Mouse (Mus musculus) 3T3-L1 (cell line): ENCODE measurements at regions not wholly inside any gene's neighbourhood (a gene's known extent, or its start where the extent isn't known, plus 50 kb on each side); places are given as distances from the start of the nearest gene placed in this dataset.
A peak's percentile ranks its signal among the peaks of the same experiment; 100 is the strongest.
"Not testable (repeated sequence)": the region's sequence is repeated elsewhere in the genome, so short reads cannot be mapped to it uniquely, and the experiment has no call there.

ENCODE experiments used
- DNase-seq: peaks from one replicate; pipeline ENCODE4 v3.0.0-alpha.2; 2015; ENCODE audit warnings: low read depth, low spot score

DNA sequence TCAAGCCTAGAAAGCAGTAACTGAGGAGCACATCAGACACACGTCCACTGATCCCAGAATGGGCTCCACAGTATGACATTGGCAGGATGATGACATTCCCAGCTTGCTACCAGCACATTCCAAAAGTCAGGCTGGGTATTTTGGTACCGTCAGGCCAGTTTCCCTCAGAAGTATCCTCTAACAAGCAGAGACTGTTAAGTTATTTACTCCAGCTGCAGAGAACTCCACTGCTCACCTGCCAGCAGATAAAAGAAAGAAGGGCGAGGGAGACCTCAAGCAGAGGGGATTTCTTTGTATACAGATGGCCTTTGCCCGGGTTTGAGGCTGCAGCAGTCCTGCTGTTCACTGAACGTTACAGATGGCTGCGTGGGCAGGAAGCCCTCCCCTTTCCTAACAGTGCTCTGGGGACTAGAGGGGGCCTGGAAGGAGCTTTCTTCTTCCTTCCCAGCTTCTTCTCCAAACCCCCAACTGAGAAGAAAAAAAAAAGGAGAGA, 175.2 kb upstream of the Meox2 start:
- no peak for DNase-seq

DNA sequence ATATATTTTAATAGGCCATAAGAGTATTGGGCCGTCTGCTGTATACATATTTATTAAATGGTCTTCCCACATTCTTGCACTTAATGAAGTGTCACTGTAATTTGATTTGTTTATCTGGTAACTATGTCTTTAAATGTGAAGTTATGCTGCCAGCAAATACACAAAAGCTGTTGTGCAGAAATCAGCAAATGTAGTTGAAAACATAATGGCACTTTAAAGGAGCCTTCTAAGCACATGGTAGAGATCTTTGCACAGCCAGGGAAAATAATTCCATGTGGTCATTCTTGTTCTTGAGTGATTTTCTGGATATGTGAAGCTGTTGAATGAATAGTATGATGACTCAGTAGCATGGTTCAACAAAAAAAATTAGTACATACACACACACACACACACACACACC, 164.4 kb upstream of the Meox2 start:
- no peak for DNase-seq

DNA sequence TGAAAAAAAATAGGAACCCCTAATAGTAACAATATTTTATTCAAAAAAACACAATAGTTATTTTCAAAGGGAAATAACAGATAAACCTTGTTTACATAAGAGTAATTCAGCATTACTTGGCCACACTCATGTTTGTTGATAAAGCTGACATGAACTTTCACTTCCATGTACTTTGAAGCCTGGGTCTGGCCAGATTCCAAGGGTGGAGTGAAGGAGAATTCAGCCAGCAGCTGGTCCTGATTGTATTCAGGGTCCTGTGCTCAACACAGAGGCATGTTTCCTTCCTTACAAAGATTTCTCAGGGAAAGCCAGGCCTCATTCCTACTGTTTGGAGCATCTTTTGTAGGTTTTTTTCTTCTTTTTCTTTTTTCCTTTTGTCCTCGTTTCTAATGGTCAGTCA, 162.4 kb upstream of the Meox2 start:
- peak; percentile 1 for DNase-seq

DNA sequence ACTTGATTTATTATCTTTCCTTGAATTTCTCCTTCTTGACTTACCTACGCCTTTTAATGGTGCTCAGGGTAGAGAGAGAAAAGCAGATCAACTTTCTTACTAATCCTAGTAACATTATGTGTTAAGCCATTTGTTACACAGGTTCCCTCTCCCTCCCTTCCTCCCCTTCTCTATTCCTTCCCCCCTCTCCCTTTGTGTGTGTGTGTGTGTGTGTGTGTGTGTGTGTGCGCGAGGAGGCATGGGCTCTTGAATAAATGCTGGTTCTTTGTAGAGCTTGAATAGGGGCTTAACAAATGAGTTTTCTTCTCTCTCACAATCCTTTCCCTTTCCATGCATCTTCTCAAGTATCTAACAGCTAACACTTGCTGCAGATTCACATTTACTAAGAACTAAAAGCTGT, 160.4 kb upstream of the Meox2 start:
- no peak for DNase-seq

DNA sequence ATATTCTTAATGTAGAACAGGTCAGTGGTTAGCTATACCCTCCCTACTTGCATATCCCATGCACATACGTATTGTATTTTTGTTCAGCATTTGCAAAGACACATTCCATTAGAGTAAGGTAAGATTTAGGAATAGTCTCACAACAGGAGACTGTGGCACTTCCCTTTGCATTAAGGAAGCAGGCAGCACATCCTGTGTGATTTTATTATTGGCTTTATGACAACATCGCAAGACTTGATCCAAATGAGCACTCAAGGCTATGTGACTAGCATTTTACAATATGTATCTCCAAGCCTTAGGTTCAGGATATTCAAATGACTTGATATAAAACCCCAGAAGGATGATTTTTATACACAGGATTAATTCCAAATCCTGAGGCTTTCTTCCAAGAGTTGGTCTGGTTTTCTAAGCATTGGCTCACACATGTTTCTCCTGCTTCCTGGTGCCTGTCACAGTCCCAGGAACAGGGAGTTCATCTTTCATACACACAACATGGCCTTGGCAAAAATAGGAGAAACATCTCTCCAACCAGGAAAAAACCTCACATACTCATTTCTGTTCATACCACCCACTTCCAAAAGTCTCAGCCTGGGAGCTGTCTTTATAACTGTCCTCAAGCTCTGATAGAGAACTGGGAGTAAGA, 159.1 kb upstream of the Meox2 start:
- no peak for DNase-seq

DNA sequence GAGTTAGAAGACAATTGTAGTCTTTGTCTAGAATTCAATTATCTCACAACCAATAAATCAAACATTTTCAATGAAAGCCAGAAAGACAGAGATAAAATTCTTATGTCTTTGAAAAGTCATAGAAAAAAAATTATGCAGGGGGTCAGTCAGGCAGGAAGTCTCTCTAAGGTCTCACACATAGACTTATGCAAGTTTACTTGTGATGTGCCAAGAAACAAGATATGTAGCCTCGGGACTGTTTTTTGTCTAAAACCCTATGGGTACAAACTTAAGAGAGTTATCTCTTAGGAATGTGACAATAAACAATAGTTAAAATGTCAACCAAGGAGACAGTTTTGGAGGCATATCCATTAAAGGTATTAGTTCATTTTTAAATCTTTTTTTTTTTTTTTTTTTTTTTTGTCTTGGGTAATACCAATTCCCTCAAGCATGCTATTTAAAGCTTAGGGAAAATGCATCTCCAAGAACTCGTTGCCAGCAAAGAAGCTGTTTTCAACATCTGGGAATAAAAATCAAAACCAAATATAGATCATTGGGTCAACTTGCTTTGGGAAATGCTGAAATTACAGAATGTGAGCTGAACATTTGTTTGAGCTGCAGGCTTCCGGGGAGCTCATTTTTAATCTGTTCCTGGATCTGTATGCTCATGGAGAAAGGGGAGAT, 133.8 kb upstream of the Meox2 start:
- no peak for DNase-seq

DNA sequence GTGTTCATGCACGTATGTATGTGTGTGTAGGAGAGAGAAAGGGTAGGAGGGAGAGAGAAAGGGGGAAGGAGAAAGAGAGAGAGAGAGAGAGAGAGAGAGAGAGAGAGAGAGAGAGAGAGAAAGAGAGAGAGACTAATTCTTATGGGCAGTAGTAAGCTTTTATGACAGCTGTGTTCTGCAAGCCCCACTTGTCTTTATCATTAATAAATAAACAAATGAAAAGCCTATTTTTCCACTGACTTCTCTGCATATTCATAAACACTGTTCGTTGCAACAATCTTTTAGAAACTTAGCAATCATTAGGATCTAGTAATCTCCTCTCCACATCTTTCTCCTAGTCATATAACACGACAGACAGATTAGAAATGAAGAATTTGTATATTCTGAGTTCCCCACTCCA, 131.2 kb upstream of the Meox2 start:
- no peak for DNase-seq

DNA sequence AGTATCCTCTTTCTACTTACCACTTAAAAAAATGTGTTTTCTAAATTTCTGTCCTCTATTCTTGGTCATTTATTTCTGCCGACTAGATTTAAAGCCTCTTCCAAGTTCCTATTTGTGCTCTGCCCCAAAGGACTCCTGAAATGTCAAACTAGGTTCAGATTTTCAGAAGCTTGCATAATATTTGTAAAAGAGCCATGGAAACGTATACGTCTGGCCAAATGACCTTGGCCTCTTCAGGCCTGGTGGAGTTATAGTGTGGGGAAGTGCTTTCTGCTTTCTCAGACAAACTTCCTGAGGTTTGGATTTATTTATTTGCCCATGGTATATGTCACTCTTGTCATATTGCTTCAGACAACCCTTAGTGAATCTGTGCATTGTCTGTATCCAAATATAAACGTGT, 117.2 kb upstream of the Meox2 start:
- no peak for DNase-seq

DNA sequence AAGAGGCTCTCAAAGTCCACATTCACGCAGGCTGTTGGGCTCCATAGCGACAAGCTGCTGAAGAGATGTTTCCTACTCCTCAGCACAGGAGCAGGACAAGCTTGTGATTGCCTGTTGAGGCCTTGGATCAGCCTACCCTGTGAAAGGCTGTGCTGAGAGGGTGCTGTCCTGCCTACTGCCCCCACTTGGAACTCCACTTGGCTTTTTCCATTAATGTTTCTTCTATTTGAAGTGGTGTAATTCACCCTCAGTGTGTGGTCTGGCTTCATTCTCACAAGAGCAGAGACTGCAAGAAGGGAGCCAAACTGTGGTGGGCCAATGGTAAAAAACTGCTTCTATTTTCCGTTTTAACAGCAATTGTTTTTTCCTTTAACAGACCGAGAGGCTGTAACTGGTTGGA, 116.4 kb upstream of the Meox2 start:
- DNase-seq = no peak

DNA sequence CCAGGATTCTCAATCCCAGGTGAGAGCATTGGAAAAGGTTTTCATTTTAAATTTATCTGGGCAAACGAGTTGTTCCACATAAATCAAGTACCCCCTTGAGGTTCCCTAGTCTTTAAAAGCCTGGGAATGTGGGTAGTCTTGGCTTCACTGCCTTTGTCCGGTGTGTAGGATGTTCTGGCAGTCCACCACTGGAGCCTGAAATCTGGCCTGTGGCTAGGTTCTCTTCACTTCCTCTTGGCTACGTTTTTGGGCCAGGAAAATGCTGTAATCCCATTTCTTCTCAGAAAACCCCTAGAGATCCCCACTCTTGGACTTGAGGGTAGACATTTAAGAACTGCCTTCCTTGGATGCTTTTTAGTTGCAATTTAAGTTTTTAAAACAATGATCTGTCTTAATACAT, 106.9 kb upstream of the Meox2 start:
- no peak for DNase-seq

DNA sequence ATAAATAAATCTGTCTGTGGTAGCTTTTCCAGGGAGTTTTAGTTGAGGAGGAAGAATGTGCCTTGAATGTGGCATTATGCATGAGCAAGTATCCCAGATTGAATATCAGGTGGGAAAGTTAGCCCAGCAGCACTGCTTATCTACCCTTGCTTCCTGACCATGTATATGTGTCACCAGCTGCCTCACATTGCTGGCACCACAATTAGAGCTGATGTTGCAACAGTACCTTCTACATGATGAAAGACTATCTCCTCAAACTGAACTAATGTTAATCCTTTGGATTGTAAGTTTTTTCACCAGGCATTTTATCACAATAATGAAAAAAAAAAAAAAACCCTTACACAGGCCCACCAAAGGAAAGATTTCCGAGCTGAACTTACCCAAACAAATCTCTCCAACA, 103.1 kb upstream of the Meox2 start:
- DNase-seq = no peak

DNA sequence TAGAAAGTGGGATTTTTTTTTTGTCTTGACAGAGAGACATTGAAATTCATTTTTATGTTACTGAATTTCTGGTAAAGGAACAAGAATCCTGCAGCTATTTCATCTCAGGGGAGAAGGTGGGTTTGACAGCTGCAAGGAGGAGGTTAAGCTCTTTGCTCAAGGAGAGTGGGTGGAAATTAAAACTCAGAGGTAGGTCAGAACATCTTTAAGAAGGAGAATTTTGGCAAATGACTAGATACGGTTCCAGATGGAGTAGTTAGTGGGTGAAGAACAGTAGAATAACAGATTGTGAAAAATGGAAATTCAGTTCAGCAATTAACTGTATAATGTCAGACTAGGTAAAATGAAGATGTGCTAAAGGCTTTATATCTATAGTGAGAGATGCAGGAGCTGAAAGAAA, 98.0 kb upstream of the Meox2 start:
- no peak for DNase-seq

DNA sequence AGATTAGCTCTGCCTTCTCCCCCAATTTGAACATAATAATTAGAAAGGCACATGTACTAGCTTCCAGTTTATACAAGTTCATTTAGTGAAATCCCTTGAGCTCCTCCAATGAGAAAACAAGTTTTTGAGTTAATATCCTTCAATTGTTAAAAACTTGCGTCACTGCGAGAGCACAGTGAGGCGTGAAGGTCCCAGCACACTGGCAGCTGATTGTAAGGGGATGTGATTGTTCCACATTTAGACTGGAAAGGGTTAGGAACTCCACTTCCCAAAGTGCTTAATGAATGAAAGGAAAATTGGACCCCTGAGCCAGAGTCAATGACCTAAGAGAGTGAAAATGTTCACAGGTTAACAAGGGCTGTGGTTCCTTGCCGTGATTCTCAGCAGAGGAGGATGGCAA, 93.9 kb upstream of the Meox2 start:
- DNase-seq = no peak

DNA sequence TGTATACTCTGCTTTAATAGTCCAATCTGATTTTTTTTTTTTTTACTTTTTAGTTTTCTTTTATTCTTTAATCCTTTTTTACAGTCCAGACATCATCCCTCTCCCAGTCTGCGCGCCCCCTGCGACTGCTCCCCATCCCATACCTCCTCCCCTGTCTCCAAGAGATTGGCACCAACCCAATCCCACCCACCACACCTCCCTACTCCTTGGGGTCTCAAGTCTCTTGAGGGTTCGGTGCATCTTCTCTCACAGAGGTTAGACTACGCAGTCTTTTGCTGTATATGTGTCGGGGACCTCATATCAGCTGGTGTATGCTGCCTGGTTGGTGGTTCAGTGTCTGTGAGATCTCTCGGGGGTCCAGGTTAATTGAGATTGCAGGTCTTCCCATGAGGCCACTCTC, 93.4 kb upstream of the Meox2 start:
- not testable (repeated sequence) for DNase-seq

DNA sequence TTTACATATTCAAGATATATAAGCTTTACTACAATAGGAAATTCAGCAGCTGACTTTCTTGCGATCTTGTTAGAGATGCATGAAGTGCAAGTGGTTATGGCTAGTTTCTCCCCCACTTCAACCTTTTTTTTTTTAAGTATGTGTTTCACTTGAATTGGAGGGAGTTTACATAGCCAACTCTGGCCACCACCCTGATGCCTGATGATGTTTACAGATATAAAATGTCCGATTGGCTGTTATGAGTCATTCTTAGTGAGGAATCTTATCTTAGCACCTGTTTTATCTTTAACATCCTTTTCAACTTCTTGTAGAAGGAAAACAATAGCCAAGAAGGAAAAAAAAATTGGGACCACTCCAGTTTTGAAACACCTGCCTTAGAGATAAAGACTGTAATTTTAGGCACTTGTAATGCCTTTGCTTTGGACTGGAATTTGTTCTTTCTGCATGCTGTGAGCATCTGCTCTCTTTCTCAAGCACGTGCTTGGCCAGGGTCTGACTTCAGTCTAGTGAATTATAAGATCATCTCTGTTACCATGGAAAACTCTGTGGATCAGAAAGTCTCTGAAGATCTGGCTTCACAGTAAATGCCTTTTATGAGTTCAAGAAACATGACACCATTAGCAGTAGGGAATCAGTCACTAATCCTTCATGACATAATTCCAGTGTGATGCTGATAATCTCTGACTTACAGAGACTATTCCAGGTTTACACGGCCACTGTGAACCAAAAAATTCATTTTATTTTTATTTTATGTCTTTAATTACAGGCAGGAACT, 92.7 kb upstream of the Meox2 start:
- DNase-seq = no peak

DNA sequence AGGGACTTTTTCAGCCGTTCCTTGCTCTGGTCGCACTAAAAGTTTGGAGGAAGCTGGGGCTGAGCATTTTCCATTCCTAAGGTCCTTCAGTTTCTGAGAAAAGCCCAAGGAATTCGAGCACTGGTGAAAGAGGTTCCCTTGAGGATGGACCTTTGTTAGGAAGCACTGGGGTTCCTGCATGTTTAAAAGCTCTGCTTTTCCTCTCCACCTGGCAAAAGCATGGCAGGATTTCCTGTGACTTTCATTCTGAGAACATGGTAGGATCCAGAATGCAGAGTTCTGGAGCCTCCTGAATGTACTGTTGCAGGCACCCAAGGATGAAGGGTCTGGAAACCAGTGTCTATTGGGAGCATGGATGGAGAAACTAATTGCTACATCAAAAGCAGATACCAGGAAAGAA, 61.1 kb upstream of the Meox2 start:
- DNase-seq = no peak

DNA sequence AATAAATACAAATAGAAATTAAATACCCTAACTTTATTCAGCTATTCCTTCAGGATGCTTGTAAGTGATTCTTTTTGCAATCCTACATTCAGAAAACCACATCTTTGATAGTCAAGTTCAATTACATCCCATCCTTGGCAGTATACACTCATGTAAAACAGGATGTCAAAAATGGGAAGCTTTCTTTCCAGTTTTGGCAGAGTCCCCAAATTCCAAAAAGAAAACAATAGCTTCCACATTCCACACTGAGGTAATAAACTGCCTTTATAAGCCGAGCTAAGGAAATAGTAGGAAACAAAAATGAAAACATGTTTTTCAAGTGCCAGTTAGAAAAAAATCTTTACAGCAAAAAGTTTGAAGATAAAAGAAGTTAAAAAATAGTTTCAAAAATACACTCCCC, 57.7 kb upstream of the Meox2 start:
- DNase-seq = peak; percentile 3

DNA sequence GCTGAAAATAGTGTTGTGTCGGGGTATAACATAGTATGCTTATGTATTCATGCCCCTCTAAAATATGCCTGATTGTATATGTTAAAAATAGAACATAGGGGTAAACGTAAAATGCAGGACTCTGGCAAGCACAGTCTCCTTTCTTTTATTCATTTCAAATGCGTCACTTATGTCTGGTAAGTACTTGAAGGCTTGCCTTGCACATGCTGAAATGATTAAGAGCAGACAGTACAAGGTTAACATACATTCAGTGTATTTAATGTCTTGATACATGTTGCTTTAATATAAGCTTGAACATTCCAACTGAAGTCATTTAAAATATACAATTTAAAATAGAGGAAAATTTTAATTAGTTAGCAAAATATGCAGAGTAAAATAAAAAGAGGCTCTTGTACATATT, 50.9 kb upstream of the Meox2 start:
- no peak for DNase-seq
